Mouse (Mus musculus) granulocyte monocyte progenitor cell, adult 5-6 weeks (primary cell): ENCODE data around the gene Gm10645. TPM values are rescaled to one million over a fixed set of nuclear protein-coding genes. Genes with fewer than 3 reads are reported as not detected.
A peak's percentile ranks its signal among the peaks of the same experiment; 100 is the strongest.

ENCODE experiments used
- ATAC-seq: replicated peaks from 2 replicates; pipeline ENCODE4 v1.8.0; 2016; ENCODE audit warnings: mild to moderate bottlenecking, moderate TSS enrichment, inconsistent platforms; ENCODE audit not compliant: poor library complexity, severe bottlenecking
- total RNA-seq, 2 experiments: library from RNA; stranded (forward) in 1 of 2; stranded (reverse) in 1 of 2; fragments of 200-712, 200-1000 nt in 1 of 2; fragments of >200 nt in 1 of 2; fragmentation: Nextera tagmentation in 1 of 2; gene quantifications; 2 replicates each; pipeline ENCODE4 v1.2.3; 2014 to 2017

Gene Gm10645
- not detected in 2 replicates for total RNA-seq (2014; fragmentation: Nextera tagmentation)
- total RNA-seq (2017): not detected in 2 replicates

- ATAC-seq: peak; percentile 46
Observed at GRCm38 (mm10) chr8:83165931-83166867, at the start of gene Gm10645. Gm10645 (minus strand) TSS chr8:83166170.

GRCm38 (mm10) chr8:83215065-83215464 lies 49.1 kb upstream of the Gm10645 start:
- no peak for ATAC-seq

- ATAC-seq: no peak
Observed at GRCm38 (mm10) chr8:83210676-83211075, 44.7 kb upstream of the Gm10645 start.

GRCm38 (mm10) chr8:83209581-83209980 lies 43.6 kb upstream of the Gm10645 start:
- ATAC-seq: no peak

GRCm38 (mm10) chr8:83205907-83206306 lies 39.9 kb upstream of the Gm10645 start:
- no peak for ATAC-seq

- ATAC-seq: no peak
Observed at GRCm38 (mm10) chr8:83202946-83203345, 37.0 kb upstream of the Gm10645 start.

GRCm38 (mm10) chr8:83200191-83201177 lies 34.5 kb upstream of the Gm10645 start:
- peak; percentile 46 for ATAC-seq

GRCm38 (mm10) chr8:83199715-83200114 lies 33.7 kb upstream of the Gm10645 start:
- ATAC-seq: no peak

GRCm38 (mm10) chr8:83196088-83196487 lies 30.1 kb upstream of the Gm10645 start:
- ATAC-seq: no peak

- no peak for ATAC-seq
Observed at GRCm38 (mm10) chr8:83189538-83190095, 23.6 kb upstream of the Gm10645 start.

GRCm38 (mm10) chr8:83187363-83187962 lies 21.5 kb upstream of the Gm10645 start:
- no peak for ATAC-seq

GRCm38 (mm10) chr8:83186376-83186775 lies 20.4 kb upstream of the Gm10645 start:
- ATAC-seq: no peak

- no peak for ATAC-seq
Observed at GRCm38 (mm10) chr8:83182784-83183183, 16.8 kb upstream of the Gm10645 start.

- ATAC-seq: no peak
Observed at GRCm38 (mm10) chr8:83181851-83182482, 16.0 kb upstream of the Gm10645 start.

- ATAC-seq: peak; percentile 62
Observed at GRCm38 (mm10) chr8:83178228-83178742, 12.3 kb upstream of the Gm10645 start.

- peak; percentile 37 for ATAC-seq
Observed at GRCm38 (mm10) chr8:83177317-83178195, 11.6 kb upstream of the Gm10645 start.

GRCm38 (mm10) chr8:83176785-83177184 lies 10.8 kb upstream of the Gm10645 start:
- no peak for ATAC-seq

GRCm38 (mm10) chr8:83175680-83176079 lies 9.7 kb upstream of the Gm10645 start:
- ATAC-seq: no peak
